Mouse (Mus musculus) intestine, embryonic 16.5 days (tissue): ENCODE data around the gene Serpinc1. TPM values are rescaled to one million over a fixed set of nuclear protein-coding genes. Genes with fewer than 3 reads are reported as not detected.
"Not testable (repeated sequence)": the region's sequence is repeated elsewhere in the genome, so short reads cannot be mapped to it uniquely, and the experiment has no call there.

Source experiments
- ATAC-seq: fragments of 200-750 bp; cut with Nextera tagmentation; 2 replicates; pipeline ENCODE4 v1.8.0; 2017; ENCODE audit warnings: moderate TSS enrichment, moderate library complexity
- H3K27ac ChIP-seq: fragments of 300-500 bp; sonication (generic); 2 replicates; pipeline ENCODE4 v1.5.1; 2014; ENCODE audit warnings: mild to moderate bottlenecking, low read length
- H3K27me3 ChIP-seq: fragments of 300-500 bp; sonication (generic); replicated peaks from 2 replicates; pipeline ENCODE4 v1.6.1; 2014; ENCODE audit warnings: low read length, control low read depth, mixed read lengths; ENCODE audit not compliant: control insufficient read depth, insufficient read depth
- H3K36me3 ChIP-seq: fragments of 300-500 bp; sonication (generic); 2 replicates; pipeline ENCODE4 v1.6.1; 2014; ENCODE audit warnings: low read length, control low read depth; ENCODE audit not compliant: control insufficient read depth, insufficient read depth
- H3K4me1 ChIP-seq: fragments of 300-500 bp; sonication (generic); 2 replicates; pipeline ENCODE4 v1.6.1; 2014; ENCODE audit warnings: low read length, control low read depth, mixed read lengths; ENCODE audit not compliant: control insufficient read depth, insufficient read depth
- H3K4me2 ChIP-seq: fragments of 300-500 bp; sonication (generic); 2 replicates; pipeline ENCODE4 v1.6.1; 2014; ENCODE audit warnings: low read depth, low read length, control low read depth
- H3K4me3 ChIP-seq: fragments of 300-500 bp; sonication (generic); 2 replicates; pipeline ENCODE4 v1.5.1; 2014; ENCODE audit warnings: mild to moderate bottlenecking, low read length
- H3K9ac ChIP-seq: fragments of 300-500 bp; sonication (generic); 2 replicates; pipeline ENCODE4 v1.6.1; 2014; ENCODE audit warnings: low read depth, low read length
- H3K9me3 ChIP-seq: fragments of 300-500 bp; sonication (generic); 2 replicates; pipeline ENCODE4 v1.6.1; 2016; ENCODE audit warnings: low read length, control low read depth; ENCODE audit not compliant: control insufficient read depth
- WGBS: fragments of 180-500 bp; shearing (Covaris S2); extraction: QIAGEN DNeasy Blood & Tissue Kit; methylation state at CpG from one replicate; pipeline ENCODE4 v1.1.7; 2014; 5-methylcytosine and 5-hydroxymethylcytosine counted together
- polyA plus RNA-seq: library from polyadenylated mRNA; unstranded; fragments of >200 nt; fragmentation: Nextera tagmentation; extraction: Ambion mirVana; gene quantifications from 2 replicates; pipeline ENCODE4 v1.2.1, GENCODE M21; 2015

The Serpinc1 gene
- polyA plus RNA-seq, 1 experiment from 2014 or later: 16.6 TPM

DNA sequence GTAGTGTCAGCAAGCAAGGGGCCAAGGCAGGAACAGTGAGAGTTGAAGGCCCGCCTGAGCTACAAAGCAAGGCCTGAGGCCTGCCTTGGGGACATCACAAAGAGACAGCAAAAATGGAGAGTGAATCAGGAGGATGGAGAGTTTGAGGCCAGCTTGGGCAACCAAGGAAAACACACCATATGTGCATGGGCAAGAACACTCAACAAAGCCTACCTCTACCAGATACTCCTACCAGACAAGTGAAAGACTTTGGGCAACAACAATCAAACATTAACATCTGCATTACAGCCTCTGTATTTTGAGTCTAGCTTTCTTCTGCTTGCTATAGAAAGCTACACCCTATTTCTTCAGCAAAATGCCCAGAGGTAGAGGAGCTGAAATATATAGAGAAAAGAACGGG is 29.7 kb downstream of the Serpinc1 start:
- ATAC-seq: no peak
- 91% methylated on average over 2 of the region's 2 CpGs for WGBS
- Histone ChIP-seq H3K4me3 (no peak overlapping the region), H3K4me2 (no peak overlapping the region), H3K9me3 (no peaks in the 10 kb centered on the region), H3K27me3 (no peaks in the 10 kb centered on the region), H3K9ac (no peak overlapping the region), H3K4me1 (no peaks in the 10 kb centered on the region), H3K27ac (no peak overlapping the region), H3K36me3 (peaks cover 4% of the 10 kb centered on the region; the same call in 1 of the 2 replicates)

DNA sequence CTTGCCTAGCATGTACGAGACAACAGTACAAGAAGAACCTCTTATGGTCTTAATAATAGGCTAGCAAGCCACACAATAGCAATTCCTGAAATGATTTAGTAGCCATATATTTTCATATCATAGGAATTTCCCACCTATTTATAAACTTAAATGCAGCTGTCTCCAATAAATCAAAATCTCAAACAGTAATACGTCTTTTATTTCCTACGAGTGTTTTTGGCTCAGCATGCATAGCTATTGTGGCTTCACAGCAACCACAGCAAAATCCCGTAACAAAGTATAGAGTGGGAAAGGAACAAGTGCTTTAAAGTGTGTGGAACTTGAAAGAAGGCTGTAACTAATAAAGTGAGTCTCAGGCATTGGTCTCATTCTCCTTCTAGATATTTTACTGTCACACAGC is 32.1 kb downstream of the Serpinc1 start:
- peaks cover 4% of the 10 kb centered on the region; the same call in 1 of the 2 replicates for H3K36me3 ChIP-seq
- no peak overlapping the region for H3K9ac ChIP-seq
- no peak overlapping the region for H3K4me3 ChIP-seq
- H3K27ac ChIP-seq: no peak overlapping the region
- ATAC-seq: no peak
- 86% methylated on average over 4 of the region's 4 CpGs for WGBS
- no peaks in the 10 kb centered on the region for H3K4me1 ChIP-seq
- H3K4me2 ChIP-seq: no peak overlapping the region
- H3K9me3 ChIP-seq: no peaks in the 10 kb centered on the region
- no peaks in the 10 kb centered on the region for H3K27me3 ChIP-seq

DNA sequence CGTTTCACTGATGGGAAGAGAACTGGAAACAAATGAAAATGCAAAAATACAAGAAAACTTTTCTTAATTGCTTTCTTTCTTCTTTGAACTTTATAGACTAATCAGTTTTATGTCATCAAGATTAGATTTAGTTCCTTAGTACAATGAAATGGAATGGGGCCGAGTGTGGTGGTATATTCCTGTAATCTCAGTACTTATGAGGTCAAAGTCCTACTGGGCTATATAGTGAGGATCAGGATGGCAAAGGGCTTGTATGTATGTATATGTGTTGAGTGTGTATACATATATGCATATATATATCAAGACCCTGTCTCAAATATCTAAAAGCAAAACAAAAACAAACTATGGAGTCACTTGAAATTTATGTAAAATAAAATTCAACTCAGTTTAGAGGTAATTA is 38.0 kb downstream of the Serpinc1 start:
- peaks cover 4% of the 10 kb centered on the region; the same call in 1 of the 2 replicates for H3K36me3 ChIP-seq
- H3K4me2 ChIP-seq: no peak overlapping the region
- no peak overlapping the region for H3K9ac ChIP-seq
- no peaks in the 10 kb centered on the region for H3K27me3 ChIP-seq
- WGBS: 69% methylated on average over 2 of the region's 2 CpGs
- no peaks in the 10 kb centered on the region for H3K9me3 ChIP-seq
- H3K4me3 ChIP-seq: no peak overlapping the region
- H3K4me1 ChIP-seq: no peaks in the 10 kb centered on the region
- no peak overlapping the region for H3K27ac ChIP-seq
- ATAC-seq: peak; percentile 87

DNA sequence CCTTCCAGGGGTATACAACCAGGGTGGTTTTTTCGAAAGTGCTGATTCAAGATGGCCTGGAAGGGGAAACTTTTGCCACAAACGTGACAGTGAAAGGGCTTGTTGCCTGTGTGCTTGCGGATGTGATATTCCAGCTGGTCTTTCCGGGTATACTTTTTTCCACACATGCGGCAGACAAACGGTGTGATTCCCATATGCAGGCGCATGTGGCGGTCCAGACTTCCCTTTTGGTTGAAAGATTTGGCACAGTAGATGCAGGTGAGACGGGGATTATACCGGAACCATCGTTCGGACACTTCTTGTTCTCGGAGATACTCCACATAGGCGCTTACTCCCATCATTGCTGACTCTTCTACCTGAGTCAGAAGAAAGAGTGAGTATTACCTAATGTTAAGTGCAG is 41.7 kb downstream of the Serpinc1 start:
- no peaks in the 10 kb centered on the region; the same call in 1 of the 2 replicates for H3K36me3 ChIP-seq
- no peak overlapping the region for H3K27ac ChIP-seq
- H3K9ac ChIP-seq: no peak overlapping the region
- H3K4me2 ChIP-seq: no peak overlapping the region
- no peak overlapping the region for H3K4me3 ChIP-seq
- H3K9me3 ChIP-seq: no peaks in the 10 kb centered on the region
- 95% methylated on average over 14 of the region's 14 CpGs for WGBS
- H3K4me1 ChIP-seq: no peaks in the 10 kb centered on the region
- H3K27me3 ChIP-seq: no peaks in the 10 kb centered on the region
- ATAC-seq: no peak

DNA sequence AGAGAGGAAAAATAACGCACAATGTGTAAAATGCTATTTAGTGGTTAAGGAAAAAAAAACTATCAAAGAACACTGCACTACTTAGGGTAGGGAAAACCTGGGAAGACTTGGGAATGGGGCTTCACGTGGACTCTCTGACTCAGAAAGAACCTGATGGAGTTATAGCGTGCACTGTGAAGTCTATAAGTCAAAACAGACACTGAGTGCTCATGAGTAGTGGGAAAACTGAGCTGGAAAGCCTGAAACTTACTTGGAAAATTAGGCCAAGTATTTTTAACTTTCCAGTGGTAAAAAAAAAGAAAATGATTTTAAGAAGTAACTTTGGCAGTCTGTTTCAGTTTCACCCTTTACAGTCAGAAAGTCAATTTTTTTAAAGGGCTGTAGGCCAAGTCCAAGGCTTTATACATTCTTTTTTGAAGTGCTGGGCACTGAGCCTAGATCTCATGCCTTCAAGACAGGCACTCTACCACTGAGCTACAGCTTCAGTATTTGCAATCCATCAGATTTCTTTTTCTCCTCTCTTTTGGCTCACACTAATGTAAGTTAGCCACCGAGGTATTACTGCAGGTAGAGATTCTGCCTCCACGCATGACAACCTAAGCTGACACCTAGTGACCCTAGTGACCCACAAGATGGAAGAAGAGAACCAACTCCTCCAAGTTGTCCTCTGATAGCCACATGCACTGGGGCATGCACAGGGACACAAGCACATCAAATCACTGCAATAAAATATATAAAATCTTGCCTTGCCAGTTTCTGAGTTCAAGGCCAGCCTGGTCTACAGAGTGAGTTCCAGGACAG is 47.2 kb downstream of the Serpinc1 start:
- Histone ChIP-seq H3K36me3 (no peaks in the 10 kb centered on the region), H3K4me3 (no peak overlapping the region), H3K4me2 (no peak overlapping the region), H3K9ac (no peak overlapping the region), H3K27ac (no peak overlapping the region), H3K9me3 (no peaks in the 10 kb centered on the region), H3K4me1 (no peaks in the 10 kb centered on the region), H3K27me3 (no peaks in the 10 kb centered on the region)
- ATAC-seq: peak; percentile 53
- 73% methylated on average over 5 of the region's 5 CpGs for WGBS

DNA sequence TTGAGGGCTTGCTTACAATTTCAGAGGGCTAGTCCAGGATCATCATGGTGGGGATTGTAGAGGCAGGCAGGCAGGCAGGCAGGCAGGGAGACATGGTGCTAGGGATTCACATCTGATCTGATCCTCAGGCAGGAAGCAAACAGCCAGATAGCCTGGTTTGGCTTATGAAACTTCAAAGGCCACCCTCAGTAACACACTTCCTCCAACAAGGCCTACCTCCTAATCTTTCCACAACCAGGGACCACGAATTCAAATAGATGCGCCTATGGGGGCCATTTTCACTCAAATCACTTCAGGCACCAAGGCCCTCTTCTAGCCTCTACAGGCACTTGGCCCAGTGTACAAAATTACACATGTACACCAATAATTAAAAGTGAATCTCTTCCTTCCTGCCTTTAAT is 48.8 kb downstream of the Serpinc1 start:
- Histone ChIP-seq H3K36me3 (peaks cover 5% of the 10 kb centered on the region; the same call in 1 of the 2 replicates), H3K9me3 (no peaks in the 10 kb centered on the region), H3K9ac (no peak overlapping the region), H3K4me2 (no peak overlapping the region), H3K4me3 (no peak overlapping the region), H3K4me1 (no peaks in the 10 kb centered on the region), H3K27me3 (no peaks in the 10 kb centered on the region), H3K27ac (no peak overlapping the region)
- WGBS: 95% methylated on average over 2 of the region's 2 CpGs
- no peak for ATAC-seq

DNA sequence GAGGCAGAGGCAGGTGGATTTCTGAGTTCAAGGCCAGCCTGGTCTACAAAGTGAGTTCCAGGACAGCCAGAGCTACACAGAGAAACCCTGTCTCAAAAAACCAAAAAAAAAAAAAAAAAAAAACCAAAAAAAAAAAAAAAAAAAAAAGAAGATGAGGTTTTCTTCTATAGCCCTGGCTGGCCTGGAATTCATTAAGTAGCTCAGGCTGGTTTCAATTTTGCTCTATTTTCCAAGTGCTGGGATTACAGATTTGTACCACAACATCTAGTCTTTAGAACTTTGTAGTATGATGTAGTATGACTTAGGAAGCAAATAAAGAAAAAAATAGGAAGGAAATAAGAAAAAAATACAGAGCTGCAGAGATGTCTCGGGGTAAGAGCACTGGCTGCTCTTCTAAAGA is 50.0 kb downstream of the Serpinc1 start:
- WGBS: 87% methylated on average over 1 of the region's 1 CpGs
- ATAC-seq, H3K4me3 ChIP-seq, H3K9me3 ChIP-seq, H3K4me1 ChIP-seq, H3K4me2 ChIP-seq, H3K27ac ChIP-seq, H3K36me3 ChIP-seq, H3K27me3 ChIP-seq, H3K9ac ChIP-seq: not testable (repeated sequence)

DNA sequence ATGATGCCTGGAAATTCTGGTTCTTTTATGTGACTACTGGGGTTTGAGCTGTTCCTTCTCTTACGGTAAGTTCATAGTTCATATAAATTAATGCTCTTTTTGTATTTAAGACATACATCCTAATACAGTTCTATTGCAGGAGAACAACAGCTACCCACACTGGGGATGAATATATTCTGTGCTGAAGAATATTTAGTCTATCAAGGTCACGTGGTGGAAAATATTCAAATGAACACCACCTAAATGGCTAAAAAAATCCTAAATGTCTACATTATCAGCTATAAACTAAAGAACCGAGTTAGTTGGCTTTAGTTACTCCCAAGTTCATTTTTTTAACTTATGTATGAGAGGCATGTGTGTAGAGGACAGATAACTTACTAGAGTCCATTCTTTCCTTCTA is 51.7 kb downstream of the Serpinc1 start:
- no peak for ATAC-seq
- Histone ChIP-seq H3K36me3 (peaks cover 5% of the 10 kb centered on the region; the same call in 1 of the 2 replicates), H3K4me2 (no peak overlapping the region), H3K4me1 (peaks cover 5% of the 10 kb centered on the region; the same call in 1 of the 2 replicates), H3K27me3 (no peaks in the 10 kb centered on the region), H3K9me3 (no peaks in the 10 kb centered on the region), H3K27ac (no peak overlapping the region), H3K4me3 (no peak overlapping the region), H3K9ac (no peak overlapping the region)
- WGBS: 93% methylated on average over 3 of the region's 3 CpGs

DNA sequence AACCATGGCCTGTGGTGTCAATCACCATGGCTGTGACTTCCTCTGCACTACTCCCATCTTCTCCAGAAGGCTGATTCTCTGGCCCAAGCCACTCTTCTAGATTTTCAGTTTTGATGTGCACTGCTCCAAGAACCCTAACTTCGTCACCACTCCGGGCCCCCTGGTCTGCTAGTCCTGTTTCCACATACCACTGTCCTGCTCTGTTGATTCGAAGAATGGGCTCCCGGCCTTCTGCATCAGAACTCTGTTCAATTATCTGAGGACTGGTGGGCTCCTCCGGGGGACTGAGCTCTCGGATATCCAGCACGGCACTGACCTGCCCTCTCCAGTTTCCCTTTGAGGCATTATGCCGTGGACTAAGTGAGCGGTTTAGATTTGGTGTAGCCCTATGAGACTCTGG is 53.5 kb downstream of the Serpinc1 start:
- ATAC-seq: no peak
- Histone ChIP-seq H3K4me1 (peaks cover 5% of the 10 kb centered on the region; the same call in 1 of the 2 replicates), H3K27ac (no peak overlapping the region), H3K27me3 (no peaks in the 10 kb centered on the region), H3K4me2 (no peak overlapping the region), H3K36me3 (peaks cover 5% of the 10 kb centered on the region; the same call in 1 of the 2 replicates), H3K4me3 (no peak overlapping the region), H3K9ac (no peak overlapping the region), H3K9me3 (no peaks in the 10 kb centered on the region)
- 92% methylated on average over 9 of the region's 9 CpGs for WGBS
